Mouse (Mus musculus): ENCODE results near the gene Rad51ap2. TPM values are rescaled to one million over a fixed set of nuclear protein-coding genes. Genes with fewer than 3 reads are reported as not detected.

Gene Rad51ap2
- total and polyA plus RNA-seq, 3 experiments: not detected

DNA sequence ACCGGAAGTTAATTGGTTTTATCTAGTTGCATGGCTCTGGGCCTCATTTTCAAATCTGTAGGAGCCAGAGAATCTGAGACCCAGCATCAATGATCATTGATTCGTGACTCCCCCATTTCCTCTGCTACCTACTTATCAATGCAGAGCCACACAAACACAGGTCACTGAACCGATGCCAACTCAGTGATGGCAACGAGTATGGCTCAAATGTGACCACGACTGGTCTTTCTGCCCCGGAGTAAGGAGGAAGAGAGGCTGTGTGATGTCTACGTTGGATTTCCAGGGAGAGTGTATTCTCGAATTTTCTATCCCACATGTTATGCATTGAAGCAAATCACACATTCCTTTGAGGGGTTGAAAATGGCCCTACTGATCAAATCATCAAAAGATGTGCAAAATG, 21.4 kb upstream of the Rad51ap2 start:
- H3K9me3 ChIP-seq (replicated peaks; ENCODE audit: insufficient read depth, low read length): no peaks in the 10 kb centered on the region
- DNase-seq (ENCODE audit: low read depth, low spot score): no peak
- H3K79me2 ChIP-seq (ENCODE audit: control insufficient read depth, insufficient read depth, low read length, poor library complexity): no peaks in the 10 kb centered on the region
- H3K4me3 ChIP-seq (ENCODE audit: control insufficient read depth in 1 of 2, insufficient read depth in 1 of 2, low read depth in 2 of 2, low read length in 2 of 2): no peak overlapping the region
- no peaks in the 10 kb centered on the region for H3K4me1 ChIP-seq (ENCODE audit: control insufficient read depth in 1 of 2, insufficient read depth in 2 of 2, low read length in 2 of 2)
- no peak overlapping the region for H3K9ac ChIP-seq (ENCODE audit: control insufficient read depth, low read depth, low read length, poor library complexity, severe bottlenecking)
- no peak for TF ChIP-seq RCOR1 (IDR thresholded peaks at IDR 0.05; ENCODE audit: low read depth, low read length)
- no peak overlapping the region for H3K27ac ChIP-seq (ENCODE audit: control insufficient read depth, low read depth, low read length)
- H3K36me3 ChIP-seq (ENCODE audit: control insufficient read depth in 1 of 2, insufficient read depth in 2 of 2, low read length in 2 of 2): no peaks in the 10 kb centered on the region
- no peaks in the 10 kb centered on the region for H3K27me3 ChIP-seq (ENCODE audit: control insufficient read depth in 1 of 2, insufficient read depth in 2 of 2, low read length in 2 of 2)

DNA sequence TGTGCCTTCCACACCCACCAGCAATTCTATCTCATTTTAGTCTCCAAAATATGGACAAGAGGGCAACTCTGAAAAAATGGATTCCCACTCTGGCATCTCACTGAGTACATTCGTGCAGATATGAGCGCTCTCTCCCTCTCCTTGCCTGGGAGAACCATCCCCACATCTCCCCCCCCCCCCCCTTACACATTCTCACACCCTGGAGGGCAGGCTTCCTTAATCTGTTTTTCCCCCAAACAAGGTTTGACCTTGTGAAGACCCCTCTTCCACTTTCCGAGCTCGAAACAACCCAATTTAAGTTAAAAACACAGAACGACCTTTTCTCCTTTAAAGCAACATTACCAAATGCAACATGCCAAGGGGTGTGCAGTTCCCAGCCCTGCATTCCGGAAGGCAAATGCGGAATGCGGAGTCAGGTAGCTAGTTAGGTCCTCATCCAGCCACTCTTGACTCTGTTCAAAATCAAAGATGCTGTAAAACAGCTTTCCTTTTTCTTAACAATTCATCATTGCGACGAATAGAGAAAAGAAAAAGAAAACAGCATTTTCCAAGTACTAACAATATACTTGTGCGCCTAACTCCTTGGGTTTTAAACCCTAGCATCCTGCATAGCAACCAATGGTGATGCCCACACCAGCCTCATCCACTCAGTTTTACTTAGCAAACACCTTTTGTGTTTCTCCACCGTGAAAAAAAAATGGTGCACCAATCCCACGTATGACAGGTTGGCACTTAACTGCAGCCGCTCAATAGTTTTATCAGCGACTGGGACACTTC, 20.4 kb upstream of the Rad51ap2 start:
- Histone ChIP-seq H3K9me3 (replicated peaks; ENCODE audit: insufficient read depth, low read length) (no peaks in the 10 kb centered on the region), H3K27ac (ENCODE audit: control insufficient read depth, low read depth, low read length) (no peak overlapping the region), H3K36me3 (ENCODE audit: control insufficient read depth in 1 of 2, insufficient read depth in 2 of 2, low read length in 2 of 2) (no peaks in the 10 kb centered on the region), H3K4me1 (ENCODE audit: control insufficient read depth in 1 of 2, insufficient read depth in 2 of 2, low read length in 2 of 2) (no peaks in the 10 kb centered on the region), H3K9ac (ENCODE audit: control insufficient read depth, low read depth, low read length, poor library complexity, severe bottlenecking) (no peak overlapping the region), H3K4me3 (ENCODE audit: control insufficient read depth in 1 of 2, insufficient read depth in 1 of 2, low read depth in 2 of 2, low read length in 2 of 2) (no peak overlapping the region), H3K27me3 (ENCODE audit: control insufficient read depth in 1 of 2, insufficient read depth in 2 of 2, low read length in 2 of 2) (no peaks in the 10 kb centered on the region), H3K79me2 (ENCODE audit: control insufficient read depth, insufficient read depth, low read length, poor library complexity) (no peaks in the 10 kb centered on the region)
- no peak for DNase-seq (ENCODE audit: low read depth, low spot score)
- no peak for TF ChIP-seq USF2 (IDR thresholded peaks at IDR 0.05; ENCODE audit: borderline replicate concordance in 1 of 2, insufficient read depth in 1 of 2, low read depth in 1 of 2, low read length in 2 of 2)

DNA sequence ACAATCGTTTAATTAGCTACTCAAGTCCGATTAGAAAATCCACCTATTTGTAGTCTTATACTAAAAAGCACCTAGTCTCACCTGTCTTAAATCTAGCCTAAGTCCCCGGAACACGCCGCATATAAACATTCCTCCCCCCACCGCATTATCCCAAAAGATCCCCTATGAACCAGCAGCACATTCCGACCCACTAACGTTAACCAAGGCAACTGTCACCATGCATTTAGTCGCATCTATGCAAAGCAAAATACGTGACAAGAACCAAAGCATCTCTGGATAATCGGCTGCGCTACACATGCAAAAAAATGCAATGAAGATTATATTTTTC, 19.9 kb upstream of the Rad51ap2 start:
- Histone ChIP-seq H3K36me3 (ENCODE audit: control insufficient read depth in 1 of 2, insufficient read depth in 2 of 2, low read length in 2 of 2) (no peaks in the 10 kb centered on the region), H3K27ac (ENCODE audit: control insufficient read depth, low read depth, low read length) (no peak overlapping the region), H3K9ac (ENCODE audit: control insufficient read depth, low read depth, low read length, poor library complexity, severe bottlenecking) (no peak overlapping the region), H3K9me3 (replicated peaks; ENCODE audit: insufficient read depth, low read length) (no peaks in the 10 kb centered on the region), H3K4me1 (ENCODE audit: control insufficient read depth in 1 of 2, insufficient read depth in 2 of 2, low read length in 2 of 2) (no peaks in the 10 kb centered on the region), H3K79me2 (ENCODE audit: control insufficient read depth, insufficient read depth, low read length, poor library complexity) (no peaks in the 10 kb centered on the region), H3K4me3 (ENCODE audit: control insufficient read depth in 1 of 2, insufficient read depth in 1 of 2, low read depth in 2 of 2, low read length in 2 of 2) (no peak overlapping the region), H3K27me3 (ENCODE audit: control insufficient read depth in 1 of 2, insufficient read depth in 2 of 2, low read length in 2 of 2) (no peaks in the 10 kb centered on the region)
- no peak for DNase-seq (ENCODE audit: low read depth, low spot score)
- TF ChIP-seq GABPA (IDR thresholded peaks at IDR 0.05; ENCODE audit: low read depth, low read length) (no peak), RCOR1 (IDR thresholded peaks at IDR 0.05; ENCODE audit: low read depth, low read length) (no peak), CTCF (IDR thresholded peaks at IDR 0.05 in 2 of 3, conservative IDR thresholded peaks at IDR 0.05 in 1 of 3; ENCODE audit: control insufficient read depth in 1 of 3, insufficient read depth in 1 of 3, low read depth in 2 of 3, low read length in 3 of 3, poor library complexity in 1 of 3, severe bottlenecking in 1 of 3) (no peak), MAZ (IDR thresholded peaks at IDR 0.05; ENCODE audit: low read depth, low read length) (no peak), USF2 (IDR thresholded peaks at IDR 0.05; ENCODE audit: borderline replicate concordance in 1 of 2, insufficient read depth in 1 of 2, low read depth in 1 of 2, low read length in 2 of 2) (no peak), ZC3H11A (IDR thresholded peaks at IDR 0.05; ENCODE audit: low read depth, low read length) (no peak), CHD2 (IDR thresholded peaks at IDR 0.05; ENCODE audit: low read length) (no peak), E2F4 (IDR thresholded peaks at IDR 0.05; ENCODE audit: borderline replicate concordance, low read depth, low read length) (no peak), MXI1 (IDR thresholded peaks at IDR 0.05; ENCODE audit: low read depth, low read length) (no peak), TBP (IDR thresholded peaks at IDR 0.05; ENCODE audit: low read depth, low read length) (no peak), UBTF (IDR thresholded peaks at IDR 0.05; ENCODE audit: borderline replicate concordance, insufficient read depth, low read depth, low read length) (no peak), ZKSCAN1 (IDR thresholded peaks at IDR 0.05; ENCODE audit: low read depth, low read length) (no peak), ELF1 (IDR thresholded peaks at IDR 0.05; ENCODE audit: low read depth, low read length) (no peak), MAX (IDR thresholded peaks at IDR 0.05; ENCODE audit: low read length) (no peak), KAT2A (conservative IDR thresholded peaks at IDR 0.05; ENCODE audit: low read depth, low read length) (no peak), BHLHE40 (IDR thresholded peaks at IDR 0.05; ENCODE audit: borderline replicate concordance, low read depth, low read length) (no peak), MYC (IDR thresholded peaks at IDR 0.05; ENCODE audit: low read depth, low read length) (no peak), TAL1 (IDR thresholded peaks at IDR 0.05; ENCODE audit: low read length) (no peak), MYB (IDR thresholded peaks at IDR 0.05; ENCODE audit: low read depth, low read length) (no peak), GATA1 (IDR thresholded peaks at IDR 0.05; ENCODE audit: low read depth, low read length) (no peak)
